Mouse (Mus musculus) kidney, embryonic 16.5 days (tissue): ENCODE measurements around the gene Tomm40. TPM values are rescaled to one million over a fixed set of nuclear protein-coding genes. Genes with fewer than 3 reads are reported as not detected.

Experiments used
- ATAC-seq: fragments of 200-750 bp; cut with Nextera tagmentation; 2 replicates; pipeline ENCODE4 v1.8.0; 2017; ENCODE audit warnings: moderate TSS enrichment; ENCODE audit not compliant: low FRiP score, low TSS enrichment
- H3K27ac ChIP-seq: fragments of 300-500 bp; sonication (generic); 2 replicates; pipeline ENCODE4 v1.5.1; 2014; ENCODE audit warnings: low read length
- H3K27me3 ChIP-seq: fragments of 300-500 bp; sonication (generic); 2 replicates; pipeline ENCODE4 v1.6.1; 2014; ENCODE audit warnings: low read length, control low read depth, mixed read lengths; ENCODE audit not compliant: insufficient read depth
- H3K36me3 ChIP-seq: fragments of 300-500 bp; sonication (generic); 2 replicates; pipeline ENCODE4 v1.6.1; 2014; ENCODE audit warnings: low read length, control low read depth, mixed read lengths; ENCODE audit not compliant: insufficient read depth
- H3K4me1 ChIP-seq: fragments of 300-500 bp; sonication (generic); 2 replicates; pipeline ENCODE4 v1.6.1; 2014; ENCODE audit warnings: low read length, control low read depth, mixed read lengths; ENCODE audit not compliant: insufficient read depth
- H3K4me2 ChIP-seq: fragments of 300-500 bp; sonication (generic); replicated peaks from 2 replicates; pipeline ENCODE4 v1.6.1; 2014; ENCODE audit warnings: low read depth, low read length
- H3K4me3 ChIP-seq: fragments of 300-500 bp; sonication (generic); 2 replicates; pipeline ENCODE4 v1.5.1; 2014; ENCODE audit warnings: mild to moderate bottlenecking, low read length
- H3K9ac ChIP-seq: fragments of 300-500 bp; sonication (generic); replicated peaks from 2 replicates; pipeline ENCODE4 v1.6.1; 2014; ENCODE audit warnings: low read length
- H3K9me3 ChIP-seq: fragments of 300-500 bp; sonication (generic); 2 replicates; pipeline ENCODE4 v1.6.1; 2016; ENCODE audit warnings: low read length, control low read depth
- WGBS: fragments of 180-500 bp; shearing (Covaris S2); extraction: QIAGEN DNeasy Blood & Tissue Kit; methylation state at CpG from one replicate; pipeline ENCODE4 v1.1.7; 2014; 5-methylcytosine and 5-hydroxymethylcytosine counted together
- polyA plus RNA-seq: library from polyadenylated mRNA; unstranded; fragments of >200 nt; fragmentation: Nextera tagmentation; extraction: Ambion mirVana; gene quantifications from 2 replicates; pipeline ENCODE4 v1.2.1, GENCODE M21; 2015

Gene Tomm40
- polyA plus RNA-seq, 1 experiment from 2014 or later, result 153 TPM

DNA sequence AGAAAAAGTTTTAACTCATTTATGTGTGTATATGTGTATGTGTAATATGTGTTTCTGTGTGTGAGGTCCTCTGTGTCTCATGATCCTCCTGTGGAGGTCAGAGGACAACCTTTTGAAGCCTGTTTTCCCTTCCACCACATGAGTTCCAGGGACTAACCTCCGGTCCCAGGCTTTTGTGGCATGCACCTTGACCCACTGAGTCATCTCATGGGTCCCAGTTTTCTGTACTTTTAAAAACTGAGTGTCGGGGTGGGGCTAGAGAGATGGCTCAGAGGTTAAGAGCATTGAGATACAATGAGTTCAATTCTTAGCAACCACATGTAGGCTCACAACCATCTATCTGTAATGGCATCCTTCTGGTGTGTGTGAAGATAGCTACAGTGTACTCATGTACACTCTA, 34.5 kb downstream of the Tomm40 start:
- H3K9ac ChIP-seq, result no peak overlapping the region
- WGBS, result 86% methylated on average over 2 of the region's 2 CpGs

DNA sequence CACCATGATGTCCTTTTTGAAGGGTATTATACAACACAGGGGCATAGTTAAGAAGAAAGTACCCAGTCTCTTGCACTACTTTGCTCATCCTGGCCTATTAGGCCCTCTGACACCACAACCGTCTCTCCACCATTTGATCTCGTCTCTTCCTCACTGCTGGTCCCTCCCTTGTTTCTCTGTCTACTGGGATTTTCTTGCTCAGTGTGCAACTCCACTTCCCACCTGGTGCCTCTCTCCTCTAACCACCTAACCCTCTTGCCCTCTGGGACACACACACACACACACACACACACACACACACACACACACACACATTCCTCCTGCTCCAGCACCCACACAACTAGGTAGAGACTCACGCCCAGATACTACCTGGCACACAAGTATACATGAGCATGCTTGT, 36.3 kb downstream of the Tomm40 start:
- H3K4me2 ChIP-seq, result no peak overlapping the region
- no peaks in the 10 kb centered on the region for H3K27me3 ChIP-seq
- ATAC-seq, result no peak
- no peak overlapping the region for H3K9ac ChIP-seq
- no peak overlapping the region for H3K27ac ChIP-seq
- no peaks in the 10 kb centered on the region for H3K36me3 ChIP-seq
- no peaks in the 10 kb centered on the region for H3K4me1 ChIP-seq
- WGBS, result 85% methylated on average over 3 of the region's 3 CpGs
- H3K9me3 ChIP-seq, result no peaks in the 10 kb centered on the region
- H3K4me3 ChIP-seq, result no peak overlapping the region

More for the DNA sequence above, 34.5 kb downstream of the Tomm40 start:
- no peaks in the 10 kb centered on the region for H3K4me1 ChIP-seq
- no peak overlapping the region for H3K4me2 ChIP-seq
- no peaks in the 10 kb centered on the region for H3K9me3 ChIP-seq
- no peaks in the 10 kb centered on the region for H3K36me3 ChIP-seq
- no peak overlapping the region for H3K4me3 ChIP-seq
- H3K27ac ChIP-seq, result no peak overlapping the region
- H3K27me3 ChIP-seq, result no peaks in the 10 kb centered on the region
- ATAC-seq, result no peak

DNA sequence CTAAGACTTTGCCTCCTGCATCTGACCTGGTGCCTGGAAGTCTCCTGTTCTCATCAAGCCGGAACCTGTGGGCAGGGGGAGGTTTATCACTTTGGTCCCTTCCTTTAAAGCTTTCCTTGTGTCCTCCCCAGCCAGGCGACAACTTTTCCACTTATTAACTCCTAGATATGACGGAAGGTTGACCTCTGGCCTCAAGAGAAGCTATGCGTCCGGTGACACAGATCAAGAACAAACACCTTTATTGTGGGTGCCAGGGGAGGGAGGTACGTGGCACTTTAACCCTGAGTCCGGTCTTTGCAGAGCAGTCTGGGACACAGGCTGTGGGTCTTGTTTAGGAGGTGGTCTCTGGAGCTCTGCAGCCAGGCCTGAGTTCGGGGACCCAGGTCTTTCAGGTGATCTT, 37.4 kb downstream of the Tomm40 start, which contains the start of gene Apoc2:
TSS of gene Apoc2 (minus strand) at position 70 of the 400 bp plus-strand sequence.
- no peak within 1 kb of the TSS for H3K4me3 ChIP-seq
- H3K27ac ChIP-seq, result no peak within 1 kb of the TSS
- H3K27me3 ChIP-seq, result no peaks in the 10 kb centered on the region
- no peaks in the 10 kb centered on the region for H3K36me3 ChIP-seq
- 0 out of 2 replicates have a peak within 1 kb of the TSS, but pooled peaks have one; percentile 1 for H3K9ac ChIP-seq
- H3K4me1 ChIP-seq, result no peaks in the 10 kb centered on the region
- ATAC-seq, result no peak
- H3K9me3 ChIP-seq, result no peaks in the 10 kb centered on the region
- 68% methylated on average over 8 of the region's 8 CpGs for whole genome bisulfite sequencing
- no peak within 1 kb of the TSS for H3K4me2 ChIP-seq

DNA sequence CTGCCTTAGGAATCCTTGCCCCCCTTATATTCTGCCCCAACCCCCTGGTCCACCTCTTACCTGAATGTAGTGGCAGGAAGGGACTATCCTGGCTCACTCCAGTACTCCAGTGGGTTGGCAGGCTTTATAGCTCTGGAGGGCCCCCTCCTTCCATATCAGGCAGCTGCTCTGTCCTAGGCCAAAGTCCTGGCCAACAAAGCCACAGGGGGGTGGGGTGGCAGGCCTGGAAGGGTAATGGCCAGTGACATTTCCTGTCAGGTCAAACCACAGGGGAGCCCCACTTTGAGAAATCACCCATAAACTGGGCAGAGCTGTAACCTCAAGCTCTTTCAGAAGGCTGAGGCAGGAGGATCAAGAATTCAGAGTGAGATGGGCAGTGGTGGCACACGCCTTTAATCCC, 38.6 kb downstream of the Tomm40 start:
- WGBS, result 67% methylated on average over 1 of the region's 1 CpGs
- Histone ChIP-seq H3K27ac (no peak overlapping the region), H3K27me3 (no peaks in the 10 kb centered on the region), H3K4me1 (no peaks in the 10 kb centered on the region), H3K9ac (no peak overlapping the region), H3K4me3 (no peak overlapping the region), H3K36me3 (no peaks in the 10 kb centered on the region), H3K9me3 (no peaks in the 10 kb centered on the region), H3K4me2 (no peak overlapping the region)
- no peak for ATAC-seq

DNA sequence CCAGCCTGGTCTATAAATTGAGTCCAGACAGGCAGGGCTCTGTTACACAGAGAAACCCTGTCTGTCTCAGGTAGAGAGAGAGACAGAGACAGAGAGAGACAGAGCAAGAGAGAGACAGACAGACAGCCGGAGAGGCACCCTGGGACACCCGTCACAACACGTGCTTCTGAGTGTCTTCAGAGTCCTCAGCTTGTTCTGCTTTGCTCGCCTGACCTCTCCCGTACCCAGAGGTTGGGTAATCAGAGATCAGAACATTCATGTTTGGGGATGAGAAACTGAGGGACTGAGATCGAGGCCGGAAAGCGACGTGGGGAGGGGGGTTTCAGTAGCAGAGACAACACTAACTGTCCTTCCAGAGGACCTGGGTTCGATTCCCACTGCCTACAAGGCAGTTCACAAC, 39.4 kb downstream of the Tomm40 start:
- no peak for ATAC-seq
- H3K27me3 ChIP-seq, result no peaks in the 10 kb centered on the region

DNA sequence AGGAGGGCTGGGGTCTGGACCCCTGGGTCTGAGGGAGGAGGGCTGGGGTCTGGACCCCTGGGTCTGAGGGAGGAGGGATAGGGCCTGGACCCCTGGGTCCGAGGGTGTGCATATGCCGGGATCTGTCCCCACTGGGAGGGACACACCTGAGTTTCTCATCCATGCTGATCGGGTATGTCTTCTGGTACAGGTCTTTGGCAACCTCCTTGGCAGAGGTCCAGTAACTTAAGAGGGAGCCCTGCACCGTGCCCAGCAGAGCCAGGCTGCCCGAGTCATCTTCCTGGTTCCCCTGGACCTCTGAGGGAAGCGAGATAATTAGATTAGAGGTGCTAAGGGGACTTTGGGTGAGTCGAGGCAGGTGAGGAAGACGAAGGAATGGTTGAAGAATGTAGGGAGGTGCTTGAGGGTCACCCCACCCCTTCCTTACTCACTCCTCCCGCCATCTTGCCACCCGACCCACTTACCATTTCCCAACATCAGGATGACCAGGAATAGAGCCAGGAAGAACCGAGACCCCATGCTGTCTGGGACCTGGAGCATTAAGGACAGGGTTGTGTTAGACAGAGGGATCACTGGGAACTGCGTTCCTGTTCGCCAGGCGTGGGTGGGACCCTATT, 42.0 kb downstream of the Tomm40 start:
- no peak for ATAC-seq

More for the DNA sequence above, 39.4 kb downstream of the Tomm40 start:
- Histone ChIP-seq H3K27ac (no peak overlapping the region), H3K9ac (no peak overlapping the region), H3K4me1 (no peaks in the 10 kb centered on the region), H3K36me3 (no peaks in the 10 kb centered on the region), H3K4me3 (no peak overlapping the region), H3K4me2 (no peak overlapping the region), H3K9me3 (no peaks in the 10 kb centered on the region)
- WGBS, result 81% methylated on average over 10 of the region's 10 CpGs

DNA sequence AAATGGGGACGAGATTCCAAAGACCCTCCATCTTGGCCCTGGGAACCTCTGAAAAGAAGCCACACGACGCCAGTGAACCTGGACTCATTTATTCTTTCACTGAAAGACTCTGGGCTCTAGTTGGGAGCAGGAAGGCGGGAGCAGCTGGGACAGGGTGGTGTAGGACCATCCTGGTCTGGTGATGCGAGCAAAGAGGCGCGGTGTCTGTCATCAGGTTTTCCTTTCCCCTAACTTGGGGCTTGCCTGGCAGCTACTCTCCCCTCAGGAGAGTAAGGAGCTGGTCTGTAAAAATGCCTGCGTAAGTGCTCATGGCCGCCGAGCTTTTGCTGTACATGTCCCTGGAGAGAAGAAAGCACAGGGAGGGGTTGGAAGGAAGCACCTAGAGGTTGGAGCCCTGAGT, 43.7 kb downstream of the Tomm40 start:
- Histone ChIP-seq H3K27me3 (no peaks in the 10 kb centered on the region), H3K4me2 (no peak overlapping the region), H3K36me3 (no peaks in the 10 kb centered on the region), H3K4me1 (peaks cover 5% of the 10 kb centered on the region; the same call in 1 of the 2 replicates), H3K4me3 (no peak overlapping the region), H3K27ac (no peak overlapping the region), H3K9me3 (no peaks in the 10 kb centered on the region), H3K9ac (no peak overlapping the region)
- 66% methylated on average over 10 of the region's 10 CpGs for WGBS
- no peak for ATAC-seq

More for the DNA sequence above, 42.0 kb downstream of the Tomm40 start:
- Histone ChIP-seq H3K9me3 (no peaks in the 10 kb centered on the region), H3K4me3 (no peak overlapping the region), H3K27me3 (no peaks in the 10 kb centered on the region), H3K9ac (no peak overlapping the region), H3K27ac (no peak overlapping the region), H3K4me1 (peaks cover 5% of the 10 kb centered on the region; the same call in 1 of the 2 replicates), H3K4me2 (no peak overlapping the region), H3K36me3 (no peaks in the 10 kb centered on the region)
- WGBS, result 55% methylated on average over 14 of the region's 14 CpGs

DNA sequence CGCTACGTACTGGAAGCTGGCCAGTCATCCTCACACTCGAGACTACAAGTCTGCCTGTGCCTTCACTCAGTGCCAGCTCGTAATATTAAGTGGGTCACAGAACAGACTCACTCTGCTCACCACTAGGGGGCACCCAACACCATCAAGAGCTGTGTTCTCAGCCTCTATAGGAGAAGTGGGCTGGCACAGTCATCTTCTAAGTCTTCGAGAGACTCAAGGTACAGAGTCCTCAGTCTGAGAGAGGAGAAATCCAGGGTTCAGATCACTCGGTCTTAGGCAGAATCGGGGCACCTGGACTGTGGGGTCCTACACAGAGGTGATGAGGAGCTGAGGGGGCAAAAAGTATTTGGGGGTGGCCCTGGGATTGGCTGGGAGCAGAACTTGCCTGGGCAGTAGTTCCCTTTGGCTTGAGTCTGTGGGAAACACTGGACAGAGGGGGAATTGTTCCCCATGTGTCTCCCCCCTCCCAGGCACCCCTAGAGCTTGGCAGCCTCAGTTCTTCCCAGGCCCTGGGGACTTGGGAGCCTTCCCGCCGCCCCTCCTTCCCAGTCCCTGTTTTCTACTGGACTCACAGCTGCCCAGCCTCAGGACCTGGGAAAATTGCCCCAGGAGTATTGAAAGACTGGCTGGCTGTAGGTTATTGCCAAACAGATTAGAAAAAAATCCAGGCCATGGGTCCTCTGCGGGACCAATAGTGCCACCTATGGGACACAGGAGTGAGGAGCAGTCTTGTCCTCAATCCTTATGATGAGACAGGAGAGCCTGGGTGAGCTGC, 46.1 kb downstream of the Tomm40 start:
- Histone ChIP-seq H3K4me2 (peak overlapping the region; percentile 40), H3K36me3 (no peaks in the 10 kb centered on the region), H3K4me1 (peaks cover 12% of the 10 kb centered on the region; the same call in 1 of the 2 replicates), H3K27me3 (no peaks in the 10 kb centered on the region), H3K9me3 (no peaks in the 10 kb centered on the region), H3K27ac (peak overlapping the region; percentile 65), H3K4me3 (no peak overlapping the region), H3K9ac (peak overlapping the region; percentile 53)
- 7% methylated on average over 10 of the region's 10 CpGs for WGBS
- peak; percentile 83 for ATAC-seq

DNA sequence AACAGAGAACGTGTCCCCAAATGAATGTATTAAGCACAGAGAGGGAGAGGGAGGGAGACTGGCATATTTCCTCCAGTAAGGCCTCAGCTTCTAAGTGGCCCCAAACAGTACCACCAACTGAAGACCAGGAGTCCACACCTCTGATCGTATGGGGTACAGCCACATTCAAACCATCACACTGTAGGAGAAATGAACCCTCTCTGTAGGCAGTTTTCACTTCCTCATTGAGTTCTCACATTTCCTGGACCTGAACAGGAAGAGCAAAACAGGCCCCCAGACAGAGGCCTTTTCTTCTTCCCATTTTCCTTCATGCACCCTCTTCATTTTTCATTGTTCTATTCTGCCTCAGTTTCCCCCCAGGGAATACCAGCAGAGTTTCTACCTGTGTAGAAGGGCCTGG, 47.8 kb downstream of the Tomm40 start:
- WGBS, result 75% methylated on average over 2 of the region's 2 CpGs
- Histone ChIP-seq H3K4me2 (no peak overlapping the region), H3K36me3 (no peaks in the 10 kb centered on the region), H3K4me3 (no peak overlapping the region), H3K9ac (no peak overlapping the region), H3K27me3 (no peaks in the 10 kb centered on the region), H3K4me1 (peaks cover 20% of the 10 kb centered on the region), H3K27ac (no peak overlapping the region), H3K9me3 (no peaks in the 10 kb centered on the region)
- no peak for ATAC-seq

DNA sequence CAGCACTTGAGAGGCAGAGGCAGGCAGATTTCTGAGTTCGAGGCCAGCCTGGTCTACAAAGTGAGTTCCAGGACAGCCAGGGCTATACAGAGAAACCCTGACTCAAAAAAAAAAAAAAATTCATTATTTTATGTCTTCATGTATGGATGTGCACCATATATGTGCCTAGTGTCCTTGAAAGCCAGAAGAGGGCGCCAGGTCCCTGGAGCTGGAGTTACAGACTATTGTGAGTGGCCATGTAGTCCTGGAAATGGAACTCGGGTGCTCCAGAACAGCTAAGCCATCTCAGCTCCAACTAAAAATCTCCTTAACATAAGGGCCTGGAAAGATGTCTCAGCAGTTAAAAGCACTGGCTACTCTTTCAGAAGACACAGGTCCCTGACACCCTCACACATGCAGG, 48.5 kb downstream of the Tomm40 start:
- whole genome bisulfite sequencing, result 75% methylated on average over 3 of the region's 3 CpGs
- Histone ChIP-seq H3K9me3 (no peaks in the 10 kb centered on the region), H3K27ac (no peak overlapping the region), H3K36me3 (no peaks in the 10 kb centered on the region), H3K9ac (no peak overlapping the region), H3K4me1 (peaks cover 20% of the 10 kb centered on the region), H3K4me3 (no peak overlapping the region), H3K4me2 (no peak overlapping the region), H3K27me3 (no peaks in the 10 kb centered on the region)
- no peak for ATAC-seq
